Mouse (Mus musculus) fibroblast of lung, adult 2 months (primary cell): Measurements from ENCODE around the gene Mapkapk2.

ENCODE experiments used
- DNase-seq: peaks from one replicate; pipeline ENCODE4 v3.0.0-alpha.2; 2011; ENCODE audit warnings: low read depth

Gene Mapkapk2

GRCm38 (mm10) chr1:131110525-131111106 lies 13.0 kb upstream of the Mapkapk2 start:
- no peak for DNase-seq

- no peak for DNase-seq
These were observed 10.1 kb upstream of the Mapkapk2 start for GRCm38 (mm10) chr1:131107575-131108308.

- DNase-seq, result no peak
These were observed 6.3 kb upstream of the Mapkapk2 start for GRCm38 (mm10) chr1:131103776-131104424.

- no peak for DNase-seq
These were observed 3.2 kb upstream of the Mapkapk2 start for GRCm38 (mm10) chr1:131100808-131101207.

GRCm38 (mm10) chr1:131096803-131097699 lies 575 bp downstream of the Mapkapk2 start:
- no peak for DNase-seq

- no peak for DNase-seq
These were observed 1.4 kb downstream of the Mapkapk2 start for GRCm38 (mm10) chr1:131096132-131096695.

- DNase-seq, result no peak
These were observed 2.1 kb downstream of the Mapkapk2 start for GRCm38 (mm10) chr1:131095574-131095973.

GRCm38 (mm10) chr1:131093889-131094288 lies 3.7 kb downstream of the Mapkapk2 start:
- no peak for DNase-seq

GRCm38 (mm10) chr1:131092846-131093245 lies 4.8 kb downstream of the Mapkapk2 start:
- DNase-seq, result no peak

GRCm38 (mm10) chr1:131092173-131092572 lies 5.5 kb downstream of the Mapkapk2 start:
- no peak for DNase-seq

- no peak for DNase-seq
These were observed 6.1 kb downstream of the Mapkapk2 start for GRCm38 (mm10) chr1:131091481-131091880.

GRCm38 (mm10) chr1:131090877-131091276 lies 6.7 kb downstream of the Mapkapk2 start:
- DNase-seq, result no peak

- DNase-seq, result no peak
These were observed 7.4 kb downstream of the Mapkapk2 start for GRCm38 (mm10) chr1:131090261-131090660.

- DNase-seq, result no peak
These were observed 8.0 kb downstream of the Mapkapk2 start for GRCm38 (mm10) chr1:131089525-131090127.

GRCm38 (mm10) chr1:131088547-131088946 lies 9.1 kb downstream of the Mapkapk2 start:
- no peak for DNase-seq

- DNase-seq, result no peak
These were observed 10.7 kb downstream of the Mapkapk2 start for GRCm38 (mm10) chr1:131086907-131087306.

GRCm38 (mm10) chr1:131085957-131086739 lies 11.5 kb downstream of the Mapkapk2 start:
- no peak for DNase-seq

- DNase-seq, result no peak
These were observed 12.4 kb downstream of the Mapkapk2 start for GRCm38 (mm10) chr1:131085272-131085671.

GRCm38 (mm10) chr1:131084289-131084688 lies 13.3 kb downstream of the Mapkapk2 start:
- no peak for DNase-seq

- DNase-seq, result peak; percentile 69
These were observed 14.0 kb downstream of the Mapkapk2 start for GRCm38 (mm10) chr1:131083609-131084008.

- no peak for DNase-seq
These were observed 14.5 kb downstream of the Mapkapk2 start for GRCm38 (mm10) chr1:131083122-131083521.
